Mouse (Mus musculus) olfactory bulb, adult 2 months (tissue): ENCODE measurements around the gene Tmem163.

Experiments used
- CTCF ChIP-seq: fragments of 200-500 bp; IDR thresholded peaks from 2 replicates; pipeline ENCODE4 v1.5.1; 2012; ENCODE audit warnings: low read depth, mild to moderate bottlenecking, low read length, moderate library complexity; ENCODE audit not compliant: insufficient read depth
- POLR2A ChIP-seq: fragments of 200-500 bp; IDR thresholded peaks from 2 replicates; pipeline ENCODE4 v1.6.1; 2012; ENCODE audit warnings: mild to moderate bottlenecking, low read depth, low read length, moderate library complexity; ENCODE audit not compliant: insufficient read depth

DNA sequence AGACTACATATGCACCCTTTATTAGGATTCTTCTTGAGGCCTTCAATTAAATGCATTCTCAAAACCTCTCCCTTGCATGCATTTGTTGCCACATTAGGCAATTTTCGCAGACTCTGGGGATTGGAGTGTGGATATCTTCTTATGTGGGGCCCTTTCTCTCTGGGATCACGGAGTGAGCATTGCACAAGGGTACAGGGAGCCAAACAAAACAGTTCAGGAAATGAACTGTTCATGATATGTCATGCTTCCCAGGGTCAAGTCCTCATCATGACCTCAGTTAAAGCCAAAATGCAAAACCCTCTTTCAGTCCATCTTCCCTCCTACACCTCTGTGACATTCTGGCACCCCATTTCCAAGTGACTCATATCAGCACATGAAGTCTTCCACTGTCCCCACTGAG lies 27.8 kb downstream of the Tmem163 start:
- TF ChIP-seq POLR2A (no peak), CTCF (no peak)
